Comparison of ENCODE assay signal across 25 mouse cellular contexts in the genomic region with DNA sequence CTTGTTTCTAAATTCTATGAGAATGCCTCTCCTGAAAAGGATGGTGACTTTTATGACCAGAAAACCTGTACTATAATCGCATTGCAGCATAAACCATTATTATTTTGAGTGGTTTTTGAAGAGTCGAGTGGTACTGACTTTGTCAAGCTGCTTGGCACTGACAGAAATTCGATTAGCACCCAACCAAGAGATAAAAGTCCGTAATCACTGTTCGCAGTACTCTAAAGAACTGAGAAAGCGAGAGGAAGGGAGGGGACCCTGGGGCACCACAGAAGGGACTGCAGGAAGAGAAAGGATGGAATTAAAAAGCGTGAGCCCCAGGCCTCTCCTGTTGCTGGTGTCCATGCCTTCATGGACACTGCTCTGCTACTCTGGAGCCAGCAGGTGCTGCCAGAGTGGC. TPM values are rescaled to one million over a fixed set of nuclear protein-coding genes. Genes with fewer than 3 reads are reported as not detected.
DNase-seq lines count a peak whose midpoint lies in the region; ATAC-seq and TF ChIP-seq lines count a peak whose summit lies in the region.
"Had no signal": no experiment of that assay in that cellular context is flagged by ENCODE, and none has a peak within 500 bp of the region (broad histone marks: within the 10 kb centered on the region; RNA-seq: fewer than 3 reads in every experiment).

No protein-coding gene starts in this region.

- no peak for DNase-seq in heart, embryonic 10.5 days (ENCODE audit: low spot score)
- no peak for DNase-seq in heart, adult 2 months
- no peak for DNase-seq in heart, adult 9 months (ENCODE audit: low spot score in 2 of 2)
- DNase-seq in liver, embryonic 11.5 days (ENCODE audit: low spot score), result no peak
- no peak for DNase-seq in lung, postnatal 0 days (ENCODE audit: low spot score)
- no peak for DNase-seq in kidney, adult 18-20 months
- DNase-seq: cerebellum, adult 2 months; cerebellum, postnatal 36 days; gastrocnemius, postnatal 10 days; kidney, adult 11 months; layer of hippocampus, adult 9-11 months; lung, postnatal 4 days; right cerebral cortex, adult 18-20 months; thymus, adult 18-20 months; thymus, postnatal 36 days had no signal

- no peak for TF ChIP-seq EP300 in heart, adult 2 months (IDR thresholded peaks at IDR 0.05; ENCODE audit: insufficient read depth, low read depth, low read length)
- no peak for TF ChIP-seq EP300 in lung, postnatal 0 days (IDR thresholded peaks at IDR 0.05)

- H3K27ac ChIP-seq in heart, embryonic 10.5 days, result 0 out of 2 replicates have a peak overlapping the region, but pooled peaks have one; percentile 3
- H3K27ac ChIP-seq in heart, adult 2 months, result no peak overlapping the region
- H3K27ac ChIP-seq in heart, embryonic 16.5 days (ENCODE audit: low read length), result no peak overlapping the region
- H3K27ac ChIP-seq in liver, embryonic 11.5 days (ENCODE audit: low read depth, low read length), result peak overlapping the region; percentile 58
- no peak overlapping the region for H3K27ac ChIP-seq in lung, postnatal 0 days (ENCODE audit: low read length)
- H3K27ac ChIP-seq: forebrain, embryonic 15.5 days; kidney, postnatal 0 days; left cerebral cortex, adult 2 months; lung, embryonic 15.5 days; midbrain, embryonic 12.5 days; neural tube, embryonic 15.5 days; stomach, embryonic 15.5 days had no signal

- H3K36me3 ChIP-seq in heart, embryonic 10.5 days, result peaks cover 8% of the 10 kb centered on the region; the same call in 1 of the 2 replicates
- no peaks in the 10 kb centered on the region for H3K36me3 ChIP-seq in heart, adult 2 months (ENCODE audit: control insufficient read depth, insufficient read depth, low read length)
- peaks cover 7% of the 10 kb centered on the region for H3K36me3 ChIP-seq in heart, embryonic 16.5 days (ENCODE audit: control insufficient read depth, insufficient read depth)
- peaks cover 4% of the 10 kb centered on the region; the same call in 1 of the 2 replicates for H3K36me3 ChIP-seq in liver, embryonic 11.5 days (ENCODE audit: control insufficient read depth, insufficient read depth, low read length)
- 0 out of 2 replicates have a peak, but pooled peaks cover 4% of the 10 kb centered on the region for H3K36me3 ChIP-seq in lung, postnatal 0 days (ENCODE audit: insufficient read depth, low read length)
- H3K36me3 ChIP-seq: neural tube, embryonic 15.5 days had no signal

- intact Hi-C loops in heart, adult 2 months (cut with DNase I), result no loop called here

- no peak for ATAC-seq in heart, embryonic 16.5 days (replicated peaks; ENCODE audit: extremely low read depth, insufficient read depth, low FRiP score)
- peak; percentile 62 for ATAC-seq in liver, embryonic 11.5 days (replicated peaks; ENCODE audit: low FRiP score)
- peak; percentile 17; the same call in 1 of the 2 replicates for ATAC-seq in megakaryocyte progenitor cell, adult 5-6 weeks (replicated peaks; ENCODE audit: poor library complexity)
- ATAC-seq in lung, postnatal 0 days, result no peak
- ATAC-seq: forebrain, embryonic 15.5 days; Patski had no signal

- H3K4me3 ChIP-seq in heart, embryonic 10.5 days, result no peak overlapping the region
- no peak overlapping the region for H3K4me3 ChIP-seq in heart, adult 2 months
- H3K4me3 ChIP-seq in heart, embryonic 16.5 days (ENCODE audit: low read length), result no peak overlapping the region
- H3K4me3 ChIP-seq in liver, embryonic 11.5 days (ENCODE audit: low read depth, low read length), result no peak overlapping the region
- no peak overlapping the region for H3K4me3 ChIP-seq in lung, postnatal 0 days (ENCODE audit: low read depth, low read length)
- H3K4me3 ChIP-seq: forebrain, embryonic 15.5 days; left cerebral cortex, adult 2 months; lung, embryonic 15.5 days; midbrain, embryonic 12.5 days; neural tube, embryonic 15.5 days; stomach, embryonic 15.5 days had no signal

- peaks cover 21% of the 10 kb centered on the region for H3K4me1 ChIP-seq in heart, embryonic 10.5 days
- H3K4me1 ChIP-seq in heart, adult 2 months (ENCODE audit: control insufficient read depth, insufficient read depth, low read length), result peaks cover 4% of the 10 kb centered on the region
- H3K4me1 ChIP-seq in heart, embryonic 16.5 days (ENCODE audit: control insufficient read depth, insufficient read depth, low read length), result peaks cover 29% of the 10 kb centered on the region
- H3K4me1 ChIP-seq in liver, embryonic 11.5 days (replicated peaks; ENCODE audit: control insufficient read depth, insufficient read depth, low read length), result peaks cover 30% of the 10 kb centered on the region
- H3K4me1 ChIP-seq in lung, postnatal 0 days (ENCODE audit: insufficient read depth, low read depth, low read length), result peaks cover 3% of the 10 kb centered on the region; the same call in 1 of the 2 replicates

- H3K4me2 ChIP-seq in heart, embryonic 16.5 days (ENCODE audit: low read depth, low read length), result peak overlapping the region; percentile 17; the same call in 1 of the 2 replicates
- H3K4me2 ChIP-seq in liver, embryonic 11.5 days, result peak overlapping the region; percentile 55
- no peak overlapping the region for H3K4me2 ChIP-seq in lung, postnatal 0 days (replicated peaks; ENCODE audit: low read depth, low read length)
- H3K4me2 ChIP-seq: forebrain, embryonic 15.5 days; lung, embryonic 15.5 days; midbrain, embryonic 12.5 days; neural tube, embryonic 15.5 days; stomach, embryonic 15.5 days had no signal

- H3K27me3 ChIP-seq in heart, embryonic 10.5 days (ENCODE audit: insufficient read depth, poor library complexity, severe bottlenecking), result no peaks in the 10 kb centered on the region
- H3K27me3 ChIP-seq in heart, adult 2 months (ENCODE audit: control insufficient read depth, insufficient read depth, low read length), result no peaks in the 10 kb centered on the region
- H3K27me3 ChIP-seq in heart, embryonic 16.5 days (ENCODE audit: control insufficient read depth, insufficient read depth, low read length), result no peaks in the 10 kb centered on the region
- H3K27me3 ChIP-seq in liver, embryonic 11.5 days (replicated peaks; ENCODE audit: control insufficient read depth, insufficient read depth, low read length), result no peaks in the 10 kb centered on the region
- no peaks in the 10 kb centered on the region for H3K27me3 ChIP-seq in lung, postnatal 0 days (replicated peaks; ENCODE audit: insufficient read depth, low read length)
- H3K27me3 ChIP-seq: forebrain, embryonic 15.5 days; lung, embryonic 15.5 days; midbrain, embryonic 12.5 days; neural tube, embryonic 15.5 days; Patski; stomach, embryonic 15.5 days had no signal

- H3K9me3 ChIP-seq in heart, embryonic 10.5 days, result no peaks in the 10 kb centered on the region
- H3K9me3 ChIP-seq in heart, embryonic 16.5 days (replicated peaks; ENCODE audit: control insufficient read depth, low read length), result no peaks in the 10 kb centered on the region
- no peaks in the 10 kb centered on the region for H3K9me3 ChIP-seq in liver, embryonic 11.5 days (ENCODE audit: control insufficient read depth, low read length)
- H3K9me3 ChIP-seq in lung, postnatal 0 days (ENCODE audit: low read length), result no peaks in the 10 kb centered on the region
- H3K9me3 ChIP-seq: forebrain, embryonic 15.5 days; lung, embryonic 15.5 days; midbrain, embryonic 12.5 days; neural tube, embryonic 15.5 days; stomach, embryonic 15.5 days had no signal

- no peaks in the 10 kb centered on the region for H3K79me2 ChIP-seq in heart, adult 2 months (replicated peaks; ENCODE audit: control insufficient read depth, insufficient read depth, low read length)

- H3K9ac ChIP-seq in heart, adult 2 months (ENCODE audit: low read depth, low read length), result no peak overlapping the region
- H3K9ac ChIP-seq in heart, embryonic 16.5 days (ENCODE audit: low read length), result 0 out of 2 replicates have a peak overlapping the region, but pooled peaks have one; percentile 9
- H3K9ac ChIP-seq in liver, embryonic 11.5 days (ENCODE audit: low read depth, low read length), result no peak overlapping the region
- no peak overlapping the region for H3K9ac ChIP-seq in lung, postnatal 0 days (replicated peaks; ENCODE audit: low read depth)
- H3K9ac ChIP-seq: forebrain, embryonic 15.5 days; lung, embryonic 15.5 days; midbrain, embryonic 12.5 days; neural tube, embryonic 15.5 days; stomach, embryonic 15.5 days had no signal

- TF ChIP-seq POLR2A in heart, adult 2 months (IDR thresholded peaks at IDR 0.05; ENCODE audit: insufficient read depth, low read depth, low read length), result no peak

- 42% methylated on average over 7 of the region's 7 CpGs for WGBS in heart, embryonic 10.5 days
- 42% methylated on average over 7 of the region's 7 CpGs for WGBS in heart, adult 2 months
- 31% methylated on average over 7 of the region's 7 CpGs for WGBS in heart, embryonic 16.5 days
- WGBS in liver, embryonic 11.5 days, result 37% methylated on average over 7 of the region's 7 CpGs
- 68% methylated on average over 7 of the region's 7 CpGs for WGBS in lung, postnatal 0 days

- no peak for TF ChIP-seq CTCF in heart, adult 2 months (IDR thresholded peaks at IDR 0.05)
- no peak for TF ChIP-seq CTCF in lung, postnatal 0 days (IDR thresholded peaks at IDR 0.05)

RNA-seq across cellular contexts. Expression of a gene that starts 2.0 kb away (rescaled TPM):
- 0.33 and 0.64 TPM in 2 replicates for polyA plus RNA-seq in heart, embryonic 10.5 days (2016; fragmentation: Nextera tagmentation; extraction: Ambion mirVana)
- 10 to 100 TPM in 1 of 2 experiments, 1 to 10 TPM in 1; 9.7 to 10.7 TPM for total RNA-seq in heart, adult 2 months (2021)
- 8.6 and 15.6 TPM in 2 replicates for polyA plus RNA-seq in heart, adult 2 months (2012; rRNA removed)
- 0.81 and 0.85 TPM in 2 replicates for polyA plus RNA-seq in heart, embryonic 16.5 days (2015; fragmentation: Nextera tagmentation; extraction: Ambion mirVana)
- 0.05 and 0.07 TPM in 2 replicates for polyA plus RNA-seq in liver, embryonic 11.5 days (2014; fragmentation: Nextera tagmentation; extraction: Ambion mirVana)
- not detected in 2 replicates for total RNA-seq in megakaryocyte progenitor cell, adult 5-6 weeks (2015)
- not detected in 2 replicates for total RNA-seq in megakaryocyte progenitor cell, adult 5-6 weeks (2017)
- 1.8 and 2.4 TPM in 2 replicates for polyA plus RNA-seq in lung, postnatal 0 days (2015; fragmentation: Nextera tagmentation; extraction: Ambion mirVana)

RNA-seq across cellular contexts. Expression of a gene that starts 9.0 kb away (rescaled TPM):
- polyA plus RNA-seq in heart, embryonic 10.5 days (2016; fragmentation: Nextera tagmentation; extraction: Ambion mirVana), result 12.0 and 12.5 TPM in 2 replicates
- 1 to 10 TPM; 5.8 to 6.6 TPM for total RNA-seq in heart, adult 2 months (2021)
- polyA plus RNA-seq in heart, adult 2 months (2012; rRNA removed), result 4.2 and 8.6 TPM in 2 replicates
- 9.8 and 14.0 TPM in 2 replicates for polyA plus RNA-seq in heart, embryonic 16.5 days (2015; fragmentation: Nextera tagmentation; extraction: Ambion mirVana)
- polyA plus RNA-seq in liver, embryonic 11.5 days (2014; fragmentation: Nextera tagmentation; extraction: Ambion mirVana), result 9.0 and 9.2 TPM in 2 replicates
- 9.5 and 9.6 TPM in 2 replicates for total RNA-seq in megakaryocyte progenitor cell, adult 5-6 weeks (2015)
- 19.9 and 20.3 TPM in 2 replicates for total RNA-seq in megakaryocyte progenitor cell, adult 5-6 weeks (2017)
- 12.9 and 13.6 TPM in 2 replicates for polyA plus RNA-seq in lung, postnatal 0 days (2015; fragmentation: Nextera tagmentation; extraction: Ambion mirVana)

RNA-seq across cellular contexts. Expression of a gene that starts 31.9 kb away (rescaled TPM):
- polyA plus RNA-seq in heart, embryonic 10.5 days (2016; fragmentation: Nextera tagmentation; extraction: Ambion mirVana), result 18.0 and 18.4 TPM in 2 replicates
- total RNA-seq in heart, adult 2 months (2021), result 1 to 10 TPM; 3.5 to 4.2 TPM
- 1.1 and 1.9 TPM in 2 replicates for polyA plus RNA-seq in heart, adult 2 months (2012; rRNA removed)
- polyA plus RNA-seq in heart, embryonic 16.5 days (2015; fragmentation: Nextera tagmentation; extraction: Ambion mirVana), result 15.3 and 17.1 TPM in 2 replicates
- 15.3 and 18.2 TPM in 2 replicates for polyA plus RNA-seq in liver, embryonic 11.5 days (2014; fragmentation: Nextera tagmentation; extraction: Ambion mirVana)
- 43.9 and 51.0 TPM in 2 replicates for total RNA-seq in megakaryocyte progenitor cell, adult 5-6 weeks (2015)
- total RNA-seq in megakaryocyte progenitor cell, adult 5-6 weeks (2017), result 38.6 and 47.8 TPM in 2 replicates
- 1.3 and 1.9 TPM in 2 replicates for polyA plus RNA-seq in lung, postnatal 0 days (2015; fragmentation: Nextera tagmentation; extraction: Ambion mirVana)

Comparison
In these comparisons a context has a peak if more than half of its experiments do, and no peak if none do; other contexts are left out.
1. H3K27ac ChIP-seq: peak in heart, embryonic 10.5 days (single experiment) and liver, embryonic 11.5 days (single experiment); none in heart, adult 2 months (single experiment), heart, embryonic 16.5 days (single experiment) and lung, postnatal 0 days (single experiment).
2. ATAC-seq: peak in liver, embryonic 11.5 days (single experiment) and megakaryocyte progenitor cell, adult 5-6 weeks (single experiment); none in heart, embryonic 16.5 days (single experiment) and lung, postnatal 0 days (single experiment).